Mouse (Mus musculus) spleen, adult 2 months (tissue): ENCODE data around the gene Tram2.

Source experiments
- CTCF ChIP-seq: fragments of 200-500 bp; IDR thresholded peaks from 2 replicates; pipeline ENCODE4 v1.5.1; 2011; ENCODE audit warnings: mild to moderate bottlenecking, inconsistent platforms; ENCODE audit not compliant: insufficient read depth, insufficient read length, insufficient replicate concordance; ENCODE audit errors: extremely low read depth
- POLR2A ChIP-seq: fragments of 200-500 bp; IDR thresholded peaks from 2 replicates; pipeline ENCODE4 v1.6.1; 2011; ENCODE audit warnings: low read depth, low read length, inconsistent platforms

- TF ChIP-seq CTCF: no peak
- TF ChIP-seq POLR2A: no peak
Observed at GRCm38 (mm10) chr1:20969642-20970041, 109.4 kb downstream of the Tram2 start.
